Mouse (Mus musculus) bone marrow macrophage, adult 2 months (primary cell): ENCODE data around the gene Tpsab1. TPM values are rescaled to one million over a fixed set of nuclear protein-coding genes. Genes with fewer than 3 reads are reported as not detected.

Source experiments
- H3K27ac ChIP-seq: 2 replicates; pipeline ENCODE4 v1.5.1; 2012; ENCODE audit warnings: low read depth, low read length; ENCODE audit not compliant: insufficient read depth
- H3K4me1 ChIP-seq: 2 replicates; pipeline ENCODE4 v1.6.1; 2012; ENCODE audit warnings: low read length; ENCODE audit not compliant: control insufficient read depth, insufficient read depth
- H3K4me3 ChIP-seq: 2 replicates; pipeline ENCODE4 v1.5.1; 2012; ENCODE audit warnings: mild to moderate bottlenecking, low read length, moderate library complexity; ENCODE audit not compliant: insufficient read depth
- CTCF ChIP-seq: IDR thresholded peaks from 2 replicates; pipeline ENCODE4 v1.5.1; 2012; ENCODE audit warnings: low read depth, mild to moderate bottlenecking, low read length, moderate library complexity
- POLR2A ChIP-seq: IDR thresholded peaks from 2 replicates; pipeline ENCODE4 v1.6.1; 2012; ENCODE audit warnings: mild to moderate bottlenecking, low read depth, low read length, borderline replicate concordance
- polyA plus RNA-seq: library from polyadenylated mRNA; stranded (reverse); fragments of >200 nt; gene quantifications from 2 replicates; pipeline ENCODE4 v1.2.4, GENCODE M21; 2012; ENCODE audit not compliant: missing spikeins, insufficient read depth, insufficient read length

Gene Tpsab1
- not detected in 2 replicates for polyA plus RNA-seq

DNA sequence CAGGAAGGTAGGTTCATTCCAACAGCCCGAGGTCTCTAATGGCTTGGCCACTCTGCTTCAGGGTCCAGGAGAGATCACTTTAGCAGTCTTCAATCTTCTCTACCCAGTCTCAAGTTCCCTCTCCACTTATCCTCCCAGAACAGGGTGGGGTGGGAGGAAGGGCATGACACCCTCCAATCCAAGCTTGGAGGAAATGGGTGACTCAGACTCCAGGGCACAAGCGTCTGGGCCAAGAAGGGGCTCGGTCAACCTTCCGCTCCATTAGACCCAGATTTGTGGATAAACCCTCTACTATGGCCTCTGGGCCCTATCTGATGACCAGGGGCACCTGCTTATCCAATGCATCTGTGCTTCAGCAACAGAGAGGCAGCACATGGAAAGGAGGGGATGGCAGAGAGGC lies at the start of gene Tpsab1:
Gene Tpsab1, minus strand, starts transcription at position 101 of the 400 bp plus-strand sequence.
- Histone ChIP-seq H3K27ac (no peak within 1 kb of the TSS), H3K4me1 (no peaks in the 10 kb centered on the region), H3K4me3 (no peak within 1 kb of the TSS)
- no peak for TF ChIP-seq CTCF
- no peak for TF ChIP-seq POLR2A

DNA sequence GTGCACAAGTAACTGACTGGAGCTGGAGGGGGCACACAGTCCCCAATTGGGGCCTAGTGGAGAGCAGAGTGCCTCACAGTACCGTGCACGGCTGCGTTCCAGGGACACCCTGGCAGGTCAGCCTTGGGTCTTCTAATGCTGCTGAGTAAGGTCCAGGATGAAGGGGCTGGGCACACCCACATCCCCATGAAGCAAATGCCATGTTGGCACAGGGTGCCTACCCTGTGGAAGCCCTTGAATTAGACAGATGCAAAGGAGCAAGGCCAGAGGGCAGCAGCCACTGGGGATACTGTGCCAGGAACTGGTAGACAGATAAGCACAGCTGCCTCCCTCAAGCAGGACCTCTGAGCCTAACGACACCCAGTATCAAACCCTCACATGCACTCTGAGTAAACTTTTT lies 49.2 kb upstream of the Tpsab1 start:
- H3K4me3 ChIP-seq, result no peak overlapping the region
- TF ChIP-seq POLR2A (no peak), CTCF (no peak)

DNA sequence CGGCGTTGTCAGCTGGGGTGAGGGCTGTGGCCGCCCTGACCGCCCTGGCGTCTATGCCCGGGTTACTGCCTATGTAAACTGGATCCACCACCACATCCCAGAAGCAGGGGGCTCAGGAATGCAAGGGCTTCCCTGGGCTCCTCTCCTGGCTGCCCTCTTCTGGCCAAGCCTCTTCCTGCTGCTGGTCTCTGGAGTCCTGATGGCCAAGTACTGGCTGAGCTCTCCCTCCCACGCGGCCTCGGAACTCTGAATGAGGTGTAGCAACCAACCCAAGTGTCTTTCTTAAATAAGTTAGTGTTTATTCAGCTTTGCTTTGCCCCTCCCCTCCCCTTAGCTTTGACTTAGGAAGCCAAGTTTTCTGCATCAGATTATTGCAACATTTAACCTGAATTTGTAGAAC lies 28.6 kb upstream of the Tpsab1 start:
- Histone ChIP-seq H3K27ac (no peak overlapping the region), H3K4me3 (no peak overlapping the region), H3K4me1 (no peaks in the 10 kb centered on the region)
- TF ChIP-seq CTCF, result no peak
- no peak for TF ChIP-seq POLR2A

More for the DNA sequence above, 49.2 kb upstream of the Tpsab1 start:
- no peaks in the 10 kb centered on the region for H3K4me1 ChIP-seq
- no peak overlapping the region for H3K27ac ChIP-seq

- Histone ChIP-seq H3K27ac (no peak overlapping the region), H3K4me3 (no peak overlapping the region), H3K4me1 (no peaks in the 10 kb centered on the region)
- TF ChIP-seq POLR2A, result no peak
- TF ChIP-seq CTCF, result no peak
Measured at GRCm38 (mm10) chr17:25372491-25372890, 27.1 kb upstream of the Tpsab1 start.

DNA sequence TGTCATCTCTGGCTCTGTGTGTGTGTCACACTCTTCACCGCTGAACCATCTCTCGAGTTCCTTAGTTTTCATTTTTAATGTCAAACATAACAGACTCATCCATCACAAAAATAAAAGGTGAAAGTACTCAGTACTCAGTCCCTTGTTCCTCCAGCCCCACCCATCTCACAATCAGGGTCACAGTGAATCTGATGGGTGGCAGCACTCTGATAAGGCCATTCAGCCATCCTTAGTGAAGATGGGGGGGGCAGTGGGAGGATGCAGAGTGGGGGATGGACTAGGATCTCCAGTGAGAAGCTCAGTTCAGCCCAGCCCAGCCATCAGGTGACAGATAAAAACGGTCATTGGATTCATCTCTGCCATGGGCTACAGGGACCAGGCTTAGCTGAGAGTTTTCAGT lies 23.6 kb upstream of the Tpsab1 start, which contains the start of gene Tpsg1:
Gene Tpsg1, plus strand, starts transcription at position 301 of the 400 bp plus-strand sequence.
- no peak within 1 kb of the TSS for H3K27ac ChIP-seq
- no peaks in the 10 kb centered on the region for H3K4me1 ChIP-seq
- H3K4me3 ChIP-seq, result no peak within 1 kb of the TSS
- TF ChIP-seq POLR2A (no peak), CTCF (no peak)

GRCm38 (mm10) chr17:25366005-25366404 lies 20.6 kb upstream of the Tpsab1 start, which contains the start of gene Tpsb2:
Gene Tpsb2 (plus strand): TSS chr17:25366305.
- Histone ChIP-seq H3K4me3 (no peak within 1 kb of the TSS), H3K4me1 (no peaks in the 10 kb centered on the region), H3K27ac (no peak within 1 kb of the TSS)
- no peak for TF ChIP-seq CTCF
- no peak for TF ChIP-seq POLR2A

DNA sequence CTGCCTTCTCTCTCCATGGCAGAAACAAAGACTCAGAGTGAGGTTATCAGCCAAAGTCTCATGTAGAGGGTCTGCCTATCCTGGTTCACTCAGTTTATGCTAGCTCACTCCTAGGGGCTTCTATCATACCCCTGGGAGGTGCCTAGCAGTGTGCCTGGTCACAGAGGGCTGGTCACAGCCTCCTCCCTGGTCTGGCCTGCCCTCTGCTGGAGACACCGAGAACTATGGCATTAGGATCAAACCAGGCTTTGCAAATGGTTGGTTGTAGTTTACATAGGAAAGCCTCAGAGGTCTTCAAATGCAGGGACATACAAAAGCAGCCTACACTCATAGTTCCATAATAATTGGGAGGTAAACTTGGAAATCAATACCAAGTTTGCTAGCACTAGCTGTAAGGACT lies 18.4 kb upstream of the Tpsab1 start:
- Histone ChIP-seq H3K4me1 (no peaks in the 10 kb centered on the region), H3K27ac (no peak overlapping the region), H3K4me3 (no peak overlapping the region)
- TF ChIP-seq CTCF, result peak; percentile 76
- no peak for TF ChIP-seq POLR2A

- H3K4me1 ChIP-seq, result no peaks in the 10 kb centered on the region
- no peak for TF ChIP-seq CTCF
- TF ChIP-seq POLR2A, result no peak
- H3K4me3 ChIP-seq, result no peak overlapping the region
- H3K27ac ChIP-seq, result no peak overlapping the region
Measured at GRCm38 (mm10) chr17:25361291-25361690, 15.9 kb upstream of the Tpsab1 start.

GRCm38 (mm10) chr17:25341490-25341889 lies 3.9 kb downstream of the Tpsab1 start:
- no peak for TF ChIP-seq POLR2A
- TF ChIP-seq CTCF, result no peak
- H3K27ac ChIP-seq, result no peak overlapping the region
- H3K4me1 ChIP-seq, result no peaks in the 10 kb centered on the region
- H3K4me3 ChIP-seq, result no peak overlapping the region

DNA sequence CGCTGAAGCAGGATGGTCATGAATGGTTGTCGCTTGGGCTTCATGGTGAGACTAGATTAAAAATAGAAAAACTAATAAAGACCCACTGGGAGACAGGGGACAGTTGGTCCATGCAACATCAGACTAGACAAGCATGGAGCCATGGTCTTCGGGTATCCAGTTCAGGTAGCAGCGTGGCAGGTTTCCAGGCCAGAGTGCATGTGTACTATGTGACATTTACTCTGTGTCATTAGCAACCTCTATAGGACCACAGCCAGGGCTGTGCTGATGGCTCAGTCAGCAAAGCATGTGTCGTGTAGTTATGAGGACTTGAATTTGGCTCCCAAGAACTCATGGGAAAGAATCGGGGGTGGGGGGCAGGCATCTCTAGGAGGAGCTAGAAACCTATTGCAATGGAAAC lies 5.4 kb downstream of the Tpsab1 start:
- Histone ChIP-seq H3K4me3 (no peak overlapping the region), H3K4me1 (no peaks in the 10 kb centered on the region), H3K27ac (no peak overlapping the region)
- no peak for TF ChIP-seq POLR2A

GRCm38 (mm10) chr17:25338218-25338617 lies 7.1 kb downstream of the Tpsab1 start:
- no peak overlapping the region for H3K27ac ChIP-seq
- H3K4me3 ChIP-seq, result no peak overlapping the region
- TF ChIP-seq POLR2A, result no peak
- TF ChIP-seq CTCF, result no peak
- peaks cover 6% of the 10 kb centered on the region for H3K4me1 ChIP-seq
